Mouse (Mus musculus) heart, adult 9 months (tissue): ENCODE data around the gene Nhsl1.

Source experiments
- DNase-seq, 2 experiments: peaks; one replicate each; pipeline ENCODE4 v3.0.0; 2022; ENCODE audit warnings: low spot score in 2 of 2

The Nhsl1 gene

DNA sequence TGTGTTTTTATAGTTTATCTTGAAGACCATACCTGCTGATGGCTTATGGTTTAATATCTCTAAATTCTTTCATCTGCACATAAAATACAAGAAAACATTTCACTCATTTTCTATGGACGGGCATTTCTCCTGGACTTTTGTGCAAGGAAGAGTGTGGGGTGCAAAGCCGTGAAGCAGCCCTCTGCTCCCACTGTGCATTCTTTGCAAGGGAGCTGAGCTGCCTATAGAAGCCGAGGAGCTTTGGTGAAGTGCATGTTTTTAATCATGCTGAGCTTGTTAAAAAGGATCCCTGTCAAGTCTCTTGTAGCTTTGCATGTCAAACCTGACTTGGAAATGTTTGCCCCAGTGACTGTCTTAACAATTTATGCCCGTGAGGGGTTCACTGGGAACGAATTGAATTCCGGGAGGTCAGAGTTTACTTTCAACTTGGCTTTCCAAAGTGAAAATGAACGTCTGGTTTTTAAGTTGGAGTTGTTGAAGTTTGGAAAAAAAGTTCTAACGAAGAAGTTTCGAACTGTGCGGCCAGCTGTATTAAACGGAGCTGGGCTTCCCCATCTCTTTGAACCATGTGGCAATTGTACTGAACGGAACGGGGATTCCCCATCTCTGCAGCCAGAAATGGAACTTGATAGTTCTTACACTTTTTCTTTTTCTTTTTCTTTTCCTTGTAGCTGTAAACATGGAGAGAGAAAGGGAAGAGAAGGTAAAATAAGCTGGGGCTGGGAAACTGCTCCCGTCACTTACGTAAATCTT lies 22.8 kb downstream of the Nhsl1 start:
- no peak for DNase-seq

DNA sequence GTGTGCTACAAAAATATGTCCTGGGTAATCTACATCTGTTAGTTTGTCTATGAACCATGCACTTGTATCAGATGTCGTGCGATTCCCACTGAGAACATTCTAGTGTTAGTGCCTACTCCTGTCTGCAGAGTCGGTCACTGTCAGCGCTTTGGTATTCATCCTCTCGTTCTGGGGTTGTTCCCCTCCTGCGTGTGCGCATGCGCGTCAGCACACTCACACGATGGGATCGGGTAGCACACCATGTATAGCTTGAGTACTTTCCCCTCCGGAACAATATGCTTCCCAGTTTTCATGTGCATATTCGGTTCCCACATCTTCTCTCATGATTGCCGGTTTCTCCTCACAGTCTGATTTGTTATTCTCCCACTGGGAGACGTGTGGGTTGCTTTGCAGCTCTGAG lies 28.4 kb downstream of the Nhsl1 start:
- no peak for DNase-seq

GRCm38 (mm10) chr10:18350781-18351180 lies 32.0 kb downstream of the Nhsl1 start:
- no peak for DNase-seq

GRCm38 (mm10) chr10:18352937-18353336 lies 34.2 kb downstream of the Nhsl1 start:
- DNase-seq, result no peak

- no peak for DNase-seq
Measured at GRCm38 (mm10) chr10:18354103-18354502, 35.3 kb downstream of the Nhsl1 start.

DNA sequence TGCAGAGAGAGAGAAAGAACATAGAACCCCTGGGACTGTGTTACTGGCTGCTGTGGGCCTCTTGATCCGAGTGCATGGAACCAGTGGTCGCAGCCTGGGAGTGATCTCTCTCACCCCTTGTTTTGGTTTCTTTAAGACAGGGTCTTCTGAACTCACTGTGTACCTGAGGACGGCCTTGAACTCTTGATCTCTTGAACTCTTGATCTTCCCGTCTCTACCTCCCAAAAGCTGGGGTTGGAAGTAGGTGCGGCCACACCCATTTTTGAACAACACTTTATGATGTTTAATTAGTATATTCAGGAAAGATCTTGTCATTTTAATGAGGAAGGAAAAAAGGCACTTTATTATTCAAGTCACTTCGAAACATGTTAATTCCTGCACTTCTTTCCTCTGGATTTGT lies 37.7 kb downstream of the Nhsl1 start:
- DNase-seq, result no peak

DNA sequence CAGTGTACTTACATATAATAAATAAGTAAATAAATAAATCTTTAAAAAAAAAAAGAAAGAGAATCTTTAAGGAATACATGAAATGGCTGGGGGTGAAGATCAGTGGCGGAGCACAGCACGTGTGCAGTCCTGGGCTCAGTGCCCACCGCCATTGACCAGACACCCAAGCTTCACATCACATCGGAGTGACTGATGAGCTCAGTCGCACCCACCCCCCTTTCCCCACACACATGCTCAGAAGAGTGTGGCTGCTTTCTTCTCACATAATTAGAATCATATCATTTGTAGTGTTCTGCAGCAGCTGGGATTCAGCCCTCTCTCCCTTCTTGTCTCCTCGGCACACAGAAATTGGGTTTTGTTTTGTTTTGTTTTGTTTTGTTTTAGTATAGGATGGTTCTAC lies 38.4 kb downstream of the Nhsl1 start:
- DNase-seq, result no peak

GRCm38 (mm10) chr10:18358461-18358860 lies 39.7 kb downstream of the Nhsl1 start:
- no peak for DNase-seq

GRCm38 (mm10) chr10:18360175-18360574 lies 41.4 kb downstream of the Nhsl1 start:
- DNase-seq, result no peak

GRCm38 (mm10) chr10:18365432-18365831 lies 46.6 kb downstream of the Nhsl1 start:
- no peak for DNase-seq

GRCm38 (mm10) chr10:18366697-18367096 lies 47.9 kb downstream of the Nhsl1 start:
- DNase-seq, result no peak

DNA sequence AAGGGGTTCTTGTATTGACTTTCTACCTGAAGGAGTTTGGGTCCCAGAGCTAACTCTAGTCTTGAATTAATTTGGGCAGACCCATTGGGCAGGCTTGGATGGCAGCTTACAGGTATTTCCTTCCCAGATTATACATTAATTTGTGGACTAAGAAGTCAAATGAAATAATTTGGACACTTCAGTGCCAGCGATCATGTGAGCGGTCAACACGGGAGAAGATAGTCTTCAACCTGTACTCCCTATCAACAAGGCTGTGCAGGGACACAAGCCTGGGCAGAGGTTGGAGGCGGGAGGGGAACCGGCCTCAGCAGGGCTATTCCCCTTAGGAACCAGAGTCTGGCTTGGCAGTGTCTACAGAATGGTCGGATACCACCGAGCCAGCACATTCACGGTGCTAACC lies 49.3 kb downstream of the Nhsl1 start:
- DNase-seq, result no peak

DNA sequence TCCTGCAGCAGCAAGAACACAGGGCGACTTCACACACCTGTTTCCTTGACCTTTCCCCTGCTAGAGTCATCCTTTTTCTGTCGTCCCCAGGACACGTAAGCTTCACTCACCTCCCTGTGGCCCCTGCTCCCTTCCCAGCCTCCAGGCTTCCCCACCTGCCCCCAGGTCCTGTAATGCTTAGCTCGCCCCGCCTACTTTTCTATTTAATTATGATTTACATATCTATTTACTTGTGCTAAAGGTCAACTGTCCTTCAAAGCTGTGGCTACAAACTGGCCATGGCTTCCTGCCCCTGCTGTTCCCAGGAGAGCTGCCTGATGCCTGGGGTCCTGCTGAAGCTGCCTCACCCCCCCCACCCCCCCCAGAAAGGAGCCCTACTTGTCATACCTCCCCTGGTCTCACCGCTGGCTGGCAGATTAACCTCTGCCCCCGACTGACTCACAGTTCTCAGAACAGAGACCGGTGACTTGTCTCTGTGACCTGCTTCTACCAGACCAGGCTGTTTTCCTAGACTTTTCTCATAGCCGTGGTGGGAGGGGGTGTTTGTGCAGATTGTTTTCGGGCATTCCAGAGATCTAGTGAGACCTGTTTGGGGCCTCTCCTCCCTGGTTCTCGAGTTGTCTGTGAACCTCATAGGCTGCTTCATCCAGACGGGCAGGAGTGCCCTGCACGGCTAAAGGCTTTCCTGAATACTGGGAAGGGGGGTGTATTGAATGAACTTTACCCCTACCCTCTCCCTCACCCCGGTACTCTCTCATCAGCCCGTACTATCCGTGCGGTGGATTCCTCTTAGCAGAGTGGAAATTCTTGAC lies 51.9 kb downstream of the Nhsl1 start:
- DNase-seq, result no peak

- DNase-seq, result no peak
Measured at GRCm38 (mm10) chr10:18371866-18372265, 53.1 kb downstream of the Nhsl1 start.

- DNase-seq, result no peak
Measured at GRCm38 (mm10) chr10:18375301-18375700, 56.5 kb downstream of the Nhsl1 start.

- DNase-seq, result peak; percentile 31 to 44
Measured at GRCm38 (mm10) chr10:18384766-18385165, 66.0 kb downstream of the Nhsl1 start.

- DNase-seq, result no peak
Measured at GRCm38 (mm10) chr10:18386224-18386623, 67.4 kb downstream of the Nhsl1 start.

GRCm38 (mm10) chr10:18388784-18389575 lies 70.2 kb downstream of the Nhsl1 start:
- DNase-seq, result peak; percentile 56 to 61

DNA sequence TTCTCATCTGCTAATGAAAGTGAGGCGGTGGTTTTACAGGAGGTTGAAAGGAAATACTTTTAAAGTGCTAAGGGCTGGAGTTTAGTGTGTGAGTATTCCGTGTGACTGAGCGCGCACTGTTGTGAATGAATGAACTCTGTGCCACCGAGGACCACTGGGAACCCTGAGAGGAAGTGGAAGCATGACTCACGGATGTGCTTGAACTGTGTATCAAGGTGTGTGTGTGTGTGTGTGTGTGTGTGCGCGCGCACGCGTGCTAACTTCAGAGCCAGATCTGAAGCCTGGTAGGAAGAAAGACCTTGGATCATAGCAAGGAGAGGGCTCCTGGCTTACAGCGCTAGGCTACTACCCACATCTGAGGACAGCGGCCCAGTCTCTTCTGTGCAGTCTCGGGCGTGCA lies 71.2 kb downstream of the Nhsl1 start:
- DNase-seq, result peak in 1 of 2 experiments; percentile 20

DNA sequence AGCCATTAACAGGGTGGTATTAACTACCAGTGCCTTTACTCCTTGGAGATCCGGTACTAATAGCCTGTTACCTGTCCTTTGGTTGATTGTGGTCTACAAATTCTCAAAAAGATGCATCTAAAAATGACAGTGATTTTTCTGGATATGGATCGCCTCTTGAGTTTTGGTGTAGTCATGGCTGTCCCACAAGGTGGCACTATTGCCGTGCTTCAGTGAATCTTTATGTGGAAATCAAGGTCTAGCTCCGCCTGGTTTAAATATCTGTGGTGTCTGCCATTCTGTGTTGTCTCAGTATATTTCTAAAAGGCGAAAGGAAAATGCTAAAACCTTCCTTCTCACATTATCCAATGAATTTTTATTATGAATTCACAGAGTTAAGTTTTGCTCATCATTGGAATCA lies 72.8 kb downstream of the Nhsl1 start:
- peak in 1 of 2 experiments; percentile 48 for DNase-seq

DNA sequence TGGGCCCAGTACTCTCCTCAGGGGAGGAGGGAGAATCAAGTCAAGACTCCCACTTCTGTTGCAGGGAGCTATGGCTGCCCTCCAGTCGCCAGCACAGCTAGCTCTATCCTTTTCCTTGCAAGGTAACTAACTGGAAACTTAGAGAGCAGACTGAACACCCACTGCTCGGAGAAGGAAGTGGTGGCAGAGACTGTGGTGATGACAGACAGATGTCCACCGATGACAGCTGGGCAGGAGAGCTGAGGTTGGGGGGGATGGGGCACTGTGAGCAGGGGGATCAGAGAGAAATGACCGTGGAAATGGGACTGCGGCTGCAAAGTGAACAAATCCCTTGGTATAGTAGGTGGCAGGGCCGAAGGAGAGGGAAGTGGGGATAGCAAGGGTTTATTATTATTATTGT lies 73.5 kb downstream of the Nhsl1 start:
- DNase-seq, result no peak

DNA sequence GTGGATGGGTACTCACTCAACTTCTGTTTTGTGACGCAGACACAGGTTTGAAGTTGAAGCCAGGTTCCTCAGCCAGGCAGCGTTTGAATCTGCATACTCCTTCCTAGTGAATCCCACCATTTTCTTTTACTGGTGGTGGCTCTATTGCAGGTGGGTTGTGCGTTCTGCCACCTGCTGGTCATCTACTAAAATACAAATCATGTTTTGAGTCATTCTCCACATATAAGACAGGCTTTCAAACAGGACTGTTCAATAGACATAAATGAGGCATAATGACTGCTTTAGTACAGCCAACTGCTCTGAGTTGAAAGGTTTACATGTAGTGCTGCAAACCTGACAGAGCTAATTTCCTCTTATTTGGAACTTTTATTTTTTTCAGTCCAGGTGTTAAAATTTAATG lies 75.0 kb downstream of the Nhsl1 start:
- no peak for DNase-seq
